Mouse (Mus musculus) lung, postnatal 0 days (tissue): ENCODE data around the gene Yju2.

ENCODE experiments used
- CTCF ChIP-seq: IDR thresholded peaks from 2 replicates; pipeline ENCODE4 v1.5.1; 2016; ENCODE audit warnings: antibody characterized with exemption, mild to moderate bottlenecking
- EP300 ChIP-seq: IDR thresholded peaks from 2 replicates; pipeline ENCODE4 v1.6.1; 2016; ENCODE audit warnings: antibody characterized with exemption, mild to moderate bottlenecking, control low read depth

DNA sequence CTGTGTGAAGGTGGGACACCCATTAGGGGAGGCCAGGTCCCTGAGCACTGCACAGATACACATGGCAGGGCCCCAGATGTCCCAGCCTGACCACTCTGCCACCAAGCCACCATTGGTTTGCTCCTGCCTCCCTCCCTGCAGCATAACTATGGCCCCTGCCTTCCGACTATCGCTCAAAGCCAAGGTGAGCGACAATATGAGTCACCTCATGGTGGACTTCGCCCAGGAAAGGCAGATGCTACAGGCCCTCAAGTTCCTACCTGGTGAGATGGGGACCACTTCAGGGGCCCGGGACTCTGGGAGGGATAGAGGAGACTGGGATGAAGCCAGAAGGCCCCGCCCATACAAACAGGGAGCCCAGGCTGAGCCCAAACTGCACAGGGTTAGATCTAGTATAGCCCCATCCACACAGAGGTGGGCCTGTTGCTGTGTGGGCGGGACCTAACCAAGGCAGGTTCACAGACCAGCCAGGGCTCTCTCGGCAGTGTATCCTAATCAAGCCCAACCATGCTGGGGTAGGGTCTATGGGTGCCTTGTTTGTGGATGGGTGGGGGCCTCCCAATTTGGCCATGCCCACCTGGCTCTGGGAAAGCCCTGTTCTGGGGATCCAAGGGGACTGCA is 31.5 kb downstream of the Yju2 start:
- TF ChIP-seq CTCF (no peak), EP300 (no peak)
